Mouse (Mus musculus): Measurements from ENCODE around the gene Cd300ld5. TPM values are rescaled to one million over a fixed set of nuclear protein-coding genes. Genes with fewer than 3 reads are reported as not detected.
A peak's percentile ranks its signal among the peaks of the same experiment; 100 is the strongest.
"Not testable (repeated sequence)": the region's sequence is repeated elsewhere in the genome, so short reads cannot be mapped to it uniquely, and the experiment has no call there.

Cd300ld5 gene
- polyA plus RNA-seq (2015; fragmentation: Nextera tagmentation; extraction: Ambion mirVana): not detected in 2 replicates

DNA sequence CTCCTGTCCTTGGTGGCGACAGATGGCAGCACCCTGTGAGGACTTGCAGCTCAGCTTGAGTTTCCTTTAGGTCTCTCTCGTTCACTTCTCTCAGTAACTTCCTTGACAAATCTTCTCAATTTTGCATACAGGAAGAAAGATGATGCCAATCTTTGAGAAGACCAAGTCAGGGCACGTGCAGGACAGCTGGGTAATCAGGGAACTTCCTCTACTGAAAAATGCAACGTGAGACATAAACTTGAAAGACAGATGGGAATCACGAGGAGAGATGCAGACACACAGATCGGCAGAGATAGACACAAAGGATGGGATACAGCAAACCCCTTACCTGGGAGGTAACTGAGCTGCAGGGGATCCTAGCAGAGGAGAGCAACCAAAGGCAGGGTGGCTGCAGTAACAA is at the start of gene Cd300ld5:
TSS of gene Cd300ld5 (minus strand) at position 101 of the 400 bp plus-strand sequence.
- H3K4me2 ChIP-seq; H3K9me3 ChIP-seq; H3K36me3 ChIP-seq; H3K4me3 ChIP-seq; ATAC-seq (ENCODE audit: low FRiP score, low read depth); H3K9ac ChIP-seq; H3K27me3 ChIP-seq; H3K4me1 ChIP-seq (replicated peaks); H3K27ac ChIP-seq (replicated peaks): not testable (repeated sequence)
- no CpG with 5 or more reads among the region's 6 CpGs for WGBS

DNA sequence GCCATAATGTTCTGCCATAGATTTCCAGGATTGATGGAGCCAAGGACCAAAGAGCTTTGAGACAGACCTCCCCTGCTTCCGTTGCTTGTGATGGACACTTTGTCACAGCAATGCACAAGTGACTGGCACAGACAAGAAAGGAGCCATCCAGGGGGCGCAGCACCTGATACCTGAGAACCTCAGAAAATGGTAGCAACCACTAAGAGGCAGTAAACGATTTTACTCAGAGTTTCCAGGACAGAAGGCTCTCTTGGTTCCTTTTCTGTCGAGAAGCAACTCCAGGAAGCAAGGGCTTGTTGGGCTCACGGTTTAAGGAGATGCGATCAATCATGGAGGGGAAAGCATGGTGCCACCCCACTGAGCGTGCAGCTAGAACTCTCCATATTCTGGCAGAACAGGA is 48.6 kb upstream of the Cd300ld5 start:
- Histone ChIP-seq H3K27ac (replicated peaks) (no peak overlapping the region), H3K27me3 (peaks cover 13% of the 10 kb centered on the region), H3K4me1 (replicated peaks) (peaks cover 17% of the 10 kb centered on the region), H3K9me3 (no peaks in the 10 kb centered on the region), H3K9ac (no peak overlapping the region), H3K4me3 (no peak overlapping the region), H3K36me3 (no peaks in the 10 kb centered on the region), H3K4me2 (no peak overlapping the region)
- ATAC-seq (ENCODE audit: low FRiP score, low read depth): no peak
- 71% methylated on average over 7 of the region's 7 CpGs for WGBS

DNA sequence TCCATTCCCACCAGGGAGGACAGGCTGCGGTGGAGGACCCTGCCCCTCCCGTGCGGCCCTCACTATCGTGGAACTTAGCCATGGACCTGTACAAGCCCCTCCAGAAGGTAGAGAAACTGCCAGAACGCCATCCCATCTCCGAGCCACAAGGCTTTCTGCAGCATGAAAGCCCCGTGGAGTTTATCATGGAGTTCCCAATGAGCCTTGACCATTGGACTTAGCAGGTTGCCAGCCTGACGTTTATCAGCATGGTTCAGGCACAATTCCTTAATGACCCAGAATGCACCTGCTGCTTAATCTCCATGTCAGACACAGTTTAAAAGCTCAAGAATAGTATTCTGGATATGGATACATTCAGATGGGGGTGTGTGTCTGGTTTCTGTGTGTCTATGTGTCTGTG is 47.5 kb upstream of the Cd300ld5 start:
- no peak overlapping the region for H3K4me2 ChIP-seq
- WGBS: 33% methylated on average over 8 of the region's 8 CpGs
- no peak overlapping the region for H3K9ac ChIP-seq
- peaks cover 2% of the 10 kb centered on the region for H3K27me3 ChIP-seq
- H3K4me1 ChIP-seq (replicated peaks): peaks cover 14% of the 10 kb centered on the region
- H3K4me3 ChIP-seq: no peak overlapping the region
- ATAC-seq (ENCODE audit: low FRiP score, low read depth): no peak
- H3K36me3 ChIP-seq: no peaks in the 10 kb centered on the region
- H3K27ac ChIP-seq (replicated peaks): no peak overlapping the region
- H3K9me3 ChIP-seq: no peaks in the 10 kb centered on the region

DNA sequence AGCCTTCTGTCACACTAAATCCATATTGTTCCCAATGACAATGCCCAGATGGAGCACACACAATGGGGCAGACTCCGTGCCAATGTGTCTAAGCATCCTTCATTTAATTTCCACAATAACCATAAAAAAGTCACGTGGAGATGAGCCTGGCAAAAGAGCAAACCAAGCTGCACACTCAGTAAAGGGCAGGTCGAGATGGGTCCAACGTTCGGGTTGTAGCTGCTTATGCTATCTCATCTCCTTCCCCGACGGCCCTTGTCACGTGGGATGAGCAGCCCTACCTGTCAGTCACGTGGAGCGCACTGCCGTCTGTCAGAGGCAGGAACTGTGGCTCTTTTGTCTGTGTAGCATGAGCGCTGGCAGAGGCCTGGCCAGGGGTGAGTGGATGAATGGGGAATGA is 47.0 kb upstream of the Cd300ld5 start:
- WGBS: 16% methylated on average over 12 of the region's 12 CpGs
- no peak for ATAC-seq (ENCODE audit: low FRiP score, low read depth)
- Histone ChIP-seq H3K4me3 (no peak overlapping the region), H3K36me3 (no peaks in the 10 kb centered on the region), H3K27me3 (no peaks in the 10 kb centered on the region; the same call in 1 of the 2 replicates), H3K4me2 (no peak overlapping the region), H3K27ac (replicated peaks) (no peak overlapping the region), H3K9ac (no peak overlapping the region), H3K9me3 (no peaks in the 10 kb centered on the region), H3K4me1 (replicated peaks) (peaks cover 14% of the 10 kb centered on the region)

DNA sequence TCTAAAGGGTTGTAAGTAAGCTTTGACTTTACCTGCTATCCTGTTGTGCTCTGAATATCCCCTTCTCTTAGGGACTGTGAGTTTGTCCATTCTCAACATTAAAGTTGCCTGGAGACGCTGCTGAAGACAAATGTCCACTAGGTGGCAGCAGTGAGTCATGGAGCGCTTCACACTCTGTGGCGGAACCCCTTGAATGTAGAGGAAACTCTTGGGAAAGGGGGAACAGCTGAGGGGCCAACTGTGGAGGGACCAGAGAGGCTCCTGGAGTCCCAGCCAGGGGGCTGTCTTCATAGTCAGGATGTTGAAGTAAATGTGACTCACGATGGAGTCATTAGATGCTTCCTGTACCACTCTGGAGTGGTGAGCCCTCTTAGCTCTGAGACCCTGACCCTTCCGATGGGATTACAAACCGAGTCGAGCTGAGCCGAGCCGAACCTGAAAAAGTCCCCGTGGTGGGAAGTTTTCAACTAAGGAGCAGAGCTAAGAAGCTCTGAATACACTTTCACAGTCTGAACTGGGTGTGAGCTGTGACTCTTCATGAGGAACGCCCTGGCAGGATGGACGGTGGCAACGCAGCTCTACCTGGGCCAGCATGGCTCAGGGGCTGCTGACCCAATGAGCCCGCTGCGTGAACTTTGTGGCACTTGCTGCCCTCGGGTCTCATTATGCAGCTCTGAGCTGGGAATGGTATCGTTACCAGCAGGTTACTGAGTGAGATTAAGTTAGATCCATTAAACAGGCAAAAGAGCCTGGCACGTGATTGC is 46.0 kb upstream of the Cd300ld5 start:
- Histone ChIP-seq H3K4me2 (no peak overlapping the region), H3K9ac (no peak overlapping the region)

DNA sequence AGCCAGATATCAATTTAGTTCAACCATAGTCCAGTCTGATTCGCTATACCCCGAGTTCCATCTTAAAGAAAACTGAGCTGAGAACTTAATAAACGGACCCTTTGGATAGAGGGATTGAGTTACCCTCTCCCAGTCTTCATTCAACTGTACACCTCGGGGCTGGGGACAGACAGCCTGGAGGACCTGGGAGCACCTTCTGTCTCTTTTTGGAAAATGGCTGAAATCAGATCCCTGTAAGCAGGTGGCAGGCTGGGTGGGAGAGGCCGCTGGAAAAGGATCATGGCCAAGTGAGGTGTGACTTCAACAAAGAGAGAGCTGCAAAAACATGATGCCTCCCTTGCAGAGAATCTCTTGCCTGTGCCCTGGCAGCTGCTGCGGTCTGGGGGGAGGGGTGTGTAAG is 44.6 kb upstream of the Cd300ld5 start:
- Histone ChIP-seq H3K4me1 (replicated peaks) (peaks cover 14% of the 10 kb centered on the region), H3K9me3 (no peaks in the 10 kb centered on the region), H3K36me3 (no peaks in the 10 kb centered on the region), H3K4me2 (no peak overlapping the region), H3K27ac (replicated peaks) (no peak overlapping the region), H3K9ac (no peak overlapping the region), H3K27me3 (no peaks in the 10 kb centered on the region; the same call in 1 of the 2 replicates), H3K4me3 (no peak overlapping the region)
- 82% methylated on average over 6 of the region's 6 CpGs for WGBS
- ATAC-seq (ENCODE audit: low FRiP score, low read depth): no peak

More for the DNA sequence above, 46.0 kb upstream of the Cd300ld5 start:
- no peaks in the 10 kb centered on the region; the same call in 1 of the 2 replicates for H3K27me3 ChIP-seq
- peak; percentile 48 for ATAC-seq (ENCODE audit: low FRiP score, low read depth)
- H3K9me3 ChIP-seq: no peaks in the 10 kb centered on the region
- H3K27ac ChIP-seq (replicated peaks): no peak overlapping the region
- 41% methylated on average over 18 of the region's 18 CpGs for WGBS
- H3K4me1 ChIP-seq (replicated peaks): peaks cover 14% of the 10 kb centered on the region
- no peak overlapping the region for H3K4me3 ChIP-seq
- no peaks in the 10 kb centered on the region for H3K36me3 ChIP-seq

DNA sequence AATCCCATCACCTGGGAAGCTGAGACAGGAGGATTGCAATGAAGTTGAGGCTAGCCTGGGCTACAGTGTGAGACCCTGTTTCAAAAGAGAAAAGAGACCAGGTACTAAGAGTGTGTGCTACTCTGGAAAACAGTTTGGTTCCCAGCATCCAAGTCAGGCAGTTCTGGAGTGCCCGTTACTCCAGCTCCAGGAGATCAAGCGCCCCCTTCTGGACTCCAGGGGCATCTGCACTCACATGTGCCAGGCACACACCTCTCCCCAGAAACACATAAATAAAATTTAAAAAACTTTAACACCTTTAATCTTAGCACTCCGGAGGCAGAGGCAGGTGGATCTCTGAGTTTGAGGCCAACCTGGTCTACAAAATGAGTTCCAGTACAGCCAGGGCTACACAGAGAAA is 43.8 kb upstream of the Cd300ld5 start:
- no peaks in the 10 kb centered on the region for H3K36me3 ChIP-seq
- no peaks in the 10 kb centered on the region; the same call in 1 of the 2 replicates for H3K27me3 ChIP-seq
- H3K4me2 ChIP-seq: no peak overlapping the region
- no peak overlapping the region for H3K4me3 ChIP-seq
- no peak for ATAC-seq (ENCODE audit: low FRiP score, low read depth)
- H3K4me1 ChIP-seq (replicated peaks): peaks cover 14% of the 10 kb centered on the region
- no peak overlapping the region for H3K27ac ChIP-seq (replicated peaks)
- 64% methylated on average over 3 of the region's 3 CpGs for WGBS
- no peak overlapping the region for H3K9ac ChIP-seq
- H3K9me3 ChIP-seq: no peaks in the 10 kb centered on the region

DNA sequence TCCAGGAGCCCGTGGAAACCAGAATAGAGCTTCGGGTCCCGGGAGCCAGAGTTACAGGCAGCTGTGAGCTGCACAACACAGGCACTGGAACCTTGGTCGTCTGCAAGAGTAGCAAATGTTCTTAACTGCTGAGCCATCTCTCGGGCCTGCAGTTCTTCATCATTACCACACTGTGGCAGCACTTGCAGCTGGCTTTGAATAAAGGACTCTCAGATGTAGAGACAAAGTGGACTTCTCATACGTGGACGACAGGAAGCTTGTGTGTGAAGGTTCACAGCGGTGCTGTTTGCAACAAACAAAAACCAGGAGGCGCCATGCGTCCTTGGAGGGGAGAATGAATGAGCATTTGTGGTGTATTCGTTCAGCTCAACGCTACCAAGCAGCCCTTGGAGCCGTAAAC is 43.3 kb upstream of the Cd300ld5 start:
- Histone ChIP-seq H3K4me3 (no peak overlapping the region), H3K4me2 (no peak overlapping the region), H3K4me1 (replicated peaks) (peaks cover 14% of the 10 kb centered on the region), H3K36me3 (no peaks in the 10 kb centered on the region), H3K9me3 (no peaks in the 10 kb centered on the region), H3K9ac (no peak overlapping the region), H3K27me3 (no peaks in the 10 kb centered on the region; the same call in 1 of the 2 replicates), H3K27ac (replicated peaks) (no peak overlapping the region)
- ATAC-seq (ENCODE audit: low FRiP score, low read depth): no peak
- WGBS: 37% methylated on average over 13 of the region's 13 CpGs

DNA sequence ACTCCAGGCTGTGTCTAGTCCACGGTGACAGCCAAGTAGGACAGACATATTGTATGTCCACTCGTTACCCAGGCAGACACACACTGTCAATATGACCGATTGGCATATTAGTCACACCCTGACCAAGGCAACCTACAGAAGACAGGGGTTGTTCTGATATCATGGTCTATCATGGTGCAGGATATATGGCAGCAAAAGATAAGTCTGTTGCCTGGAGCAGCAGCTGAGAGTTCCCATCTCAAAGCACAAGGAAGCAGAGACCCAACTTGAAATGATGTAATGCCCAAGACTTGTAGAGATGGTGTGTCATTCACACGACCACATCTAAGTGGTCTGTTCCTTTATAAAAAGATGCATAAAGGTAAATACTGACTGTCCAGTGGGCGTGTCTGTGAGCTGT is 41.1 kb upstream of the Cd300ld5 start:
- Histone ChIP-seq H3K27ac (replicated peaks) (no peak overlapping the region), H3K9ac (no peak overlapping the region), H3K9me3 (no peaks in the 10 kb centered on the region), H3K4me1 (replicated peaks) (peaks cover 3% of the 10 kb centered on the region; the same call in 1 of the 2 replicates), H3K4me3 (no peak overlapping the region), H3K27me3 (peaks cover 8% of the 10 kb centered on the region; the same call in 1 of the 2 replicates), H3K4me2 (no peak overlapping the region), H3K36me3 (no peaks in the 10 kb centered on the region)
- WGBS: 81% methylated on average over 5 of the region's 5 CpGs
- ATAC-seq (ENCODE audit: low FRiP score, low read depth): no peak

DNA sequence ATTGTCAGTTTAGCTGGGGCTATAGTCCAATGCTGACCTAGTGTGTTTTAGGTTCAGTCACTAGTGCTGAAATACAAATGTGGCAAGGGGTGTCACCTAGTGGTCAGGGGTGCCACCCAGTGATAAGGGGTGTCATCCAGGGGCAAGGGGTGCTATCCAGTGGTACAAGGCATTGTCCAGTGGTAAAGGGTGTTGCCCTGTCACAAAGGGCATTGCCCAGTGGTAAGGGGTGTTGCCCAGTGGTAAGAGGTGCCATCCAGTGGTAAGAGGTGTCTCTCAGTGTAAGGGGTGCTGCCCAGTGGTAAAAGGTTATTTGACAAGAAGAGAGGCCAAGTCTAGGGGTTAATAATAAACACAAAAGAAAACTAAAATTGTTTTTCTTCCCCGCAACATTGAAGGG is 39.9 kb upstream of the Cd300ld5 start:
- H3K36me3 ChIP-seq: no peaks in the 10 kb centered on the region
- H3K27ac ChIP-seq (replicated peaks): no peak overlapping the region
- no peak overlapping the region for H3K4me2 ChIP-seq
- H3K9ac ChIP-seq: no peak overlapping the region
- no peak for ATAC-seq (ENCODE audit: low FRiP score, low read depth)
- H3K4me1 ChIP-seq (replicated peaks): no peaks in the 10 kb centered on the region
- no peaks in the 10 kb centered on the region for H3K9me3 ChIP-seq
- H3K27me3 ChIP-seq: peaks cover 8% of the 10 kb centered on the region; the same call in 1 of the 2 replicates
- H3K4me3 ChIP-seq: no peak overlapping the region
- 91% methylated on average over 1 of the region's 1 CpGs for WGBS

DNA sequence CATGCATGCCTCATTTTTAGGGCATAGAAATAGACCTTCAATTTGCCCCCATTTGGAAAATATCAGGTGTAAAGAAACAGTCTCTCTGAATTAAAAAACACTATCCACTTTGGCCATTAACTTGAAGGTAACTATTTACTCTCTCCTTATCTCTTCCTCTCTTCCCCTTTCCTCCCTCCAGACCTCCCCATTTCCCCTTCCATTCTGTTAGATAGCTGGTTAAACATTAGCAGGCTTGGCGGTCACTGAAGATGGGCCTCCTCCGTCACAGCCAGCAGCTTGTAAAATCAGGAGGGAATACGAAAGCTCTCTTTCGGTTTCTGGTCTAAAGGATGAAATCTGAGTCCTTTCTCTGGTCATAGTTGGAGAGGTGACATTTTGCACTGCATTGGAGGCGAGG is 38.3 kb upstream of the Cd300ld5 start:
- H3K4me2 ChIP-seq: no peak overlapping the region
- H3K4me1 ChIP-seq (replicated peaks): peaks cover 12% of the 10 kb centered on the region
- H3K27me3 ChIP-seq: peaks cover 8% of the 10 kb centered on the region; the same call in 1 of the 2 replicates
- ATAC-seq (ENCODE audit: low FRiP score, low read depth): no peak
- no peak overlapping the region for H3K9ac ChIP-seq
- no peaks in the 10 kb centered on the region for H3K9me3 ChIP-seq
- no peaks in the 10 kb centered on the region for H3K36me3 ChIP-seq
- H3K4me3 ChIP-seq: no peak overlapping the region
- H3K27ac ChIP-seq (replicated peaks): no peak overlapping the region
- WGBS: 58% methylated on average over 5 of the region's 5 CpGs

DNA sequence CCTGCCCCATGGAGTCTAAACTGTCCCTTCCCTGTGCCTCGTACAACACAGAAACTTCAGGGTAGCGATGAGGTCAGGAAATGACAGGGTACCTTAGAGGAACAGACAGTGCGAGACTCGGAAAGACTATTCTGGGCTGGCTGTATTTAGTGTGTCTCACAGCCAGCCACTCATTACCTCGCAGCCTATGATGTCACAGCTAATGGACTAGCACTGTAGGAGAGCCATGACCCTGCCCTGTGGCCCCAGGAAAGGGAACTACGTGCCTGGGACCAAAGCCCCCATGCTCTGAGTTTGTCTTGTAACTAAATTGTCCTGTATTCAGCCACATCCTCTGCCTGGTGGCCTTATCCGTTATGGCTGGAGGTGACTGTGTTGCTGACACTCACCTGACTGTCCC is 37.8 kb upstream of the Cd300ld5 start:
- peaks cover 8% of the 10 kb centered on the region; the same call in 1 of the 2 replicates for H3K27me3 ChIP-seq
- peaks cover 12% of the 10 kb centered on the region for H3K4me1 ChIP-seq (replicated peaks)
- no peak overlapping the region for H3K4me2 ChIP-seq
- H3K27ac ChIP-seq (replicated peaks): no peak overlapping the region
- H3K9me3 ChIP-seq: no peaks in the 10 kb centered on the region
- no peaks in the 10 kb centered on the region for H3K36me3 ChIP-seq
- H3K9ac ChIP-seq: no peak overlapping the region
- ATAC-seq (ENCODE audit: low FRiP score, low read depth): no peak
- no peak overlapping the region for H3K4me3 ChIP-seq
- WGBS: 78% methylated on average over 7 of the region's 7 CpGs
